Mouse (Mus musculus) spleen, postnatal 10 days (tissue): ENCODE results near the gene Sftpa1.

Source experiments
- DNase-seq, 2 experiments: peaks; one replicate each; pipeline ENCODE4 v3.0.0; 2021 to 2022; ENCODE audit warnings: low spot score in 2 of 2

Sftpa1 gene

GRCm38 (mm10) chr14:41160743-41161142 lies 29.2 kb downstream of the Sftpa1 start:
- no peak for DNase-seq

GRCm38 (mm10) chr14:41162663-41163062 lies 31.1 kb downstream of the Sftpa1 start:
- DNase-seq = peak in 1 of 2 experiments; percentile 20

GRCm38 (mm10) chr14:41167278-41167677 lies 35.7 kb downstream of the Sftpa1 start:
- no peak for DNase-seq

GRCm38 (mm10) chr14:41168567-41168966 lies 37.0 kb downstream of the Sftpa1 start:
- DNase-seq = no peak

- no peak for DNase-seq
Observed at GRCm38 (mm10) chr14:41170514-41170913, 38.9 kb downstream of the Sftpa1 start.

- DNase-seq = no peak
Observed at GRCm38 (mm10) chr14:41174802-41175201, 43.2 kb downstream of the Sftpa1 start.

GRCm38 (mm10) chr14:41185059-41185821 lies 53.7 kb downstream of the Sftpa1 start, which contains the start of gene Sftpd:
TSS of gene Sftpd (minus strand) at chr14:41185149.
- no peak for DNase-seq
